Mouse (Mus musculus) liver, adult 2 months (tissue): ENCODE results near the gene Efnb3.

Experiments used
- CTCF ChIP-seq: fragments of 200-500 bp; IDR thresholded peaks from 2 replicates; pipeline ENCODE4 v1.5.1; 2011; ENCODE audit warnings: low read depth, low read length, control low read depth
- POLR2A ChIP-seq: fragments of 200-500 bp; IDR thresholded peaks from 2 replicates; pipeline ENCODE4 v1.6.1; 2011; ENCODE audit warnings: low read length, control low read depth; ENCODE audit not compliant: insufficient read depth; ENCODE audit errors: extremely low read depth

GRCm38 (mm10) chr11:69584937-69585336, 24.9 kb upstream of the Efnb3 start:
- no peak for TF ChIP-seq CTCF
- TF ChIP-seq POLR2A = no peak
